Mouse (Mus musculus): Measurements from ENCODE around the gene Exoc6b.

Gene Exoc6b

GRCm38 (mm10) chr6:84584783-84585685, 484.3 kb downstream of the Exoc6b start:
- no peak for DNase-seq (ENCODE audit: low spot score)

GRCm38 (mm10) chr6:84583841-84584782, 485.2 kb downstream of the Exoc6b start:
- DNase-seq (ENCODE audit: low spot score) = no peak

GRCm38 (mm10) chr6:84583371-84583770, 485.9 kb downstream of the Exoc6b start:
- DNase-seq (ENCODE audit: low spot score) = peak; percentile 76

- no peak for DNase-seq (ENCODE audit: low spot score)
Observed at GRCm38 (mm10) chr6:84582826-84583225, 486.5 kb downstream of the Exoc6b start.

GRCm38 (mm10) chr6:84581833-84582445, 487.4 kb downstream of the Exoc6b start:
- DNase-seq (ENCODE audit: low spot score) = no peak

GRCm38 (mm10) chr6:84580979-84581832, 488.1 kb downstream of the Exoc6b start:
- DNase-seq (ENCODE audit: low spot score) = no peak

- no peak for DNase-seq (ENCODE audit: low spot score)
Observed at GRCm38 (mm10) chr6:84579508-84579907, 489.8 kb downstream of the Exoc6b start.

- no peak for DNase-seq (ENCODE audit: low spot score)
Observed at GRCm38 (mm10) chr6:84578928-84579327, 490.4 kb downstream of the Exoc6b start.

- DNase-seq (ENCODE audit: low spot score) = no peak
Observed at GRCm38 (mm10) chr6:84577898-84578297, 491.4 kb downstream of the Exoc6b start.

GRCm38 (mm10) chr6:84573905-84574660, 495.2 kb downstream of the Exoc6b start:
- no peak for DNase-seq (ENCODE audit: low spot score)

- DNase-seq (ENCODE audit: low spot score) = no peak
Observed at GRCm38 (mm10) chr6:84570039-84570438, 499.3 kb downstream of the Exoc6b start.

GRCm38 (mm10) chr6:84569590-84569989, 499.7 kb downstream of the Exoc6b start:
- no peak for DNase-seq (ENCODE audit: low spot score)

GRCm38 (mm10) chr6:84568880-84569279, 500.4 kb downstream of the Exoc6b start:
- no peak for DNase-seq (ENCODE audit: low spot score)

All from yolk sac, embryonic 10.5 days (tissue).